12 mouse cellular contexts compared by ENCODE assay signal in genomic region chr1:23384326-23384725, GRCm38 (mm10).
"Had no signal": no experiment of that assay in that cellular context is flagged by ENCODE, and none has a peak within 500 bp of the region (broad histone marks: within the 10 kb centered on the region; RNA-seq: fewer than 3 reads in every experiment).

No protein-coding gene starts in this region.

- DNase-seq: lung, embryonic 14.5 days; lung, postnatal 10 days; lung, postnatal 4 days; midbrain, embryonic 14.5 days; retina, postnatal 1 day; right cerebral cortex, adult 18-20 months; right cerebral cortex, postnatal 25 days; right cerebral cortex, postnatal 4 days; spleen, adult 18-20 months; thymus, adult 18-20 months; thymus, postnatal 14 days; thymus, postnatal 36 days had no signal
